Mouse (Mus musculus): Measurements from ENCODE around the gene Olfr447.
A peak's percentile ranks its signal among the peaks of the same experiment; 100 is the strongest.

Olfr447 gene

GRCm38 (mm10) chr6:42908578-42908977, at the start of gene Olfr447:
TSS of gene Olfr447 (plus strand) at chr6:42908878.
- DNase-seq (ENCODE audit: low spot score), result no peak

GRCm38 (mm10) chr6:42860222-42860819, 48.4 kb upstream of the Olfr447 start:
- DNase-seq (ENCODE audit: low spot score), result peak; percentile 84

- no peak for DNase-seq (ENCODE audit: low spot score)
Measured at GRCm38 (mm10) chr6:42869695-42870094, 39.0 kb upstream of the Olfr447 start.

GRCm38 (mm10) chr6:42876323-42876722, 32.4 kb upstream of the Olfr447 start:
- no peak for DNase-seq (ENCODE audit: low spot score)

- no peak for DNase-seq (ENCODE audit: low spot score)
Measured at GRCm38 (mm10) chr6:42890141-42890540, 18.5 kb upstream of the Olfr447 start, which contains the start of gene Olfr448. TSS of gene Olfr448 (plus strand) at chr6:42890441.

- no peak for DNase-seq (ENCODE audit: low spot score)
Measured at GRCm38 (mm10) chr6:42900345-42900744, 8.3 kb upstream of the Olfr447 start.

- no peak for DNase-seq (ENCODE audit: low spot score)
Measured at GRCm38 (mm10) chr6:42921077-42921476, 12.4 kb downstream of the Olfr447 start, which contains the start of gene Olfr446. TSS of gene Olfr446 (plus strand) at chr6:42921377.

GRCm38 (mm10) chr6:42948767-42949166, 40.1 kb downstream of the Olfr447 start, which contains the start of gene Olfr444:
TSS of gene Olfr444 (plus strand) at chr6:42949067.
- no peak for DNase-seq (ENCODE audit: low spot score)

All from retina, embryonic 14.5 days (tissue).